Mouse (Mus musculus) kidney, embryonic 16.5 days (tissue): ENCODE measurements around the gene Itsn1. TPM values are rescaled to one million over a fixed set of nuclear protein-coding genes. Genes with fewer than 3 reads are reported as not detected.

Source experiments
- ATAC-seq: fragments of 200-750 bp; cut with Nextera tagmentation; 2 replicates; pipeline ENCODE4 v1.8.0; 2017; ENCODE audit warnings: moderate TSS enrichment; ENCODE audit not compliant: low FRiP score, low TSS enrichment
- H3K27ac ChIP-seq: fragments of 300-500 bp; sonication (generic); 2 replicates; pipeline ENCODE4 v1.5.1; 2014; ENCODE audit warnings: low read length
- H3K27me3 ChIP-seq: fragments of 300-500 bp; sonication (generic); 2 replicates; pipeline ENCODE4 v1.6.1; 2014; ENCODE audit warnings: low read length, control low read depth, mixed read lengths; ENCODE audit not compliant: insufficient read depth
- H3K36me3 ChIP-seq: fragments of 300-500 bp; sonication (generic); 2 replicates; pipeline ENCODE4 v1.6.1; 2014; ENCODE audit warnings: low read length, control low read depth, mixed read lengths; ENCODE audit not compliant: insufficient read depth
- H3K4me1 ChIP-seq: fragments of 300-500 bp; sonication (generic); 2 replicates; pipeline ENCODE4 v1.6.1; 2014; ENCODE audit warnings: low read length, control low read depth, mixed read lengths; ENCODE audit not compliant: insufficient read depth
- H3K4me2 ChIP-seq: fragments of 300-500 bp; sonication (generic); replicated peaks from 2 replicates; pipeline ENCODE4 v1.6.1; 2014; ENCODE audit warnings: low read depth, low read length
- H3K4me3 ChIP-seq: fragments of 300-500 bp; sonication (generic); 2 replicates; pipeline ENCODE4 v1.5.1; 2014; ENCODE audit warnings: mild to moderate bottlenecking, low read length
- H3K9ac ChIP-seq: fragments of 300-500 bp; sonication (generic); replicated peaks from 2 replicates; pipeline ENCODE4 v1.6.1; 2014; ENCODE audit warnings: low read length
- H3K9me3 ChIP-seq: fragments of 300-500 bp; sonication (generic); 2 replicates; pipeline ENCODE4 v1.6.1; 2016; ENCODE audit warnings: low read length, control low read depth
- WGBS: fragments of 180-500 bp; shearing (Covaris S2); extraction: QIAGEN DNeasy Blood & Tissue Kit; methylation state at CpG from one replicate; pipeline ENCODE4 v1.1.7; 2014; 5-methylcytosine and 5-hydroxymethylcytosine counted together
- polyA plus RNA-seq: library from polyadenylated mRNA; unstranded; fragments of >200 nt; fragmentation: Nextera tagmentation; extraction: Ambion mirVana; gene quantifications from 2 replicates; pipeline ENCODE4 v1.2.1, GENCODE M21; 2015

Itsn1 gene
- polyA plus RNA-seq, 1 experiment from 2014 or later, result 24.3 TPM

DNA sequence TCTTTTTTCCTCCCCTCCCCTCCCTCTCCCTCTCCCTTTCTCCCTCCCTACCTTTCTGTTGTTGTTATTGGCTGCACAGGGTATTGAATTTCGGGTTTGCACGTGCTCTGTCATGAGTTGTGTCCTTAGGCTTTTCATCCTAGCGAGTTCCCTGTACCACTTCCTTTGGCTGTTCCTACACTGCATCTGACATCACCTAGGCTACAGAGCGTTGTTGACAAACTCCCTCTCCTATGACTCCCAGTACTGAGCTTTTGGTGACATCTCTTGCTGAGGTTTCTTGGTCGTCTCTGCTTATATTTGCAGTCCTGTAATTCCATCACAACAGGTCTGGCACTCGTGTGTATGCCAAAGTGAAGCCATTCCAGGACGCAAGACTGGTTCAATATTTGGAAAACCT is 14.0 kb downstream of the Itsn1 start:
- H3K4me2 ChIP-seq, result no peak overlapping the region
- H3K4me3 ChIP-seq, result no peak overlapping the region
- no peak overlapping the region for H3K9ac ChIP-seq
- H3K27ac ChIP-seq, result no peak overlapping the region
- peaks cover 27% of the 10 kb centered on the region for H3K4me1 ChIP-seq
- no peak for ATAC-seq
- H3K27me3 ChIP-seq, result no peaks in the 10 kb centered on the region
- no peaks in the 10 kb centered on the region for H3K9me3 ChIP-seq
- no peaks in the 10 kb centered on the region for H3K36me3 ChIP-seq
- WGBS, result 57% methylated on average over 7 of the region's 7 CpGs

GRCm38 (mm10) chr16:91746101-91746950 is 17.2 kb downstream of the Itsn1 start:
- ATAC-seq, result peak; percentile 90
- H3K27ac ChIP-seq, result peak overlapping the region; percentile 22; the same call in 1 of the 2 replicates
- H3K4me1 ChIP-seq, result peaks cover 17% of the 10 kb centered on the region
- H3K36me3 ChIP-seq, result no peaks in the 10 kb centered on the region
- no peak overlapping the region for H3K4me3 ChIP-seq
- H3K4me2 ChIP-seq, result no peak overlapping the region
- H3K9me3 ChIP-seq, result no peaks in the 10 kb centered on the region
- H3K27me3 ChIP-seq, result no peaks in the 10 kb centered on the region
- 11% methylated on average over 14 of the region's 14 CpGs for WGBS
- H3K9ac ChIP-seq, result no peak overlapping the region

DNA sequence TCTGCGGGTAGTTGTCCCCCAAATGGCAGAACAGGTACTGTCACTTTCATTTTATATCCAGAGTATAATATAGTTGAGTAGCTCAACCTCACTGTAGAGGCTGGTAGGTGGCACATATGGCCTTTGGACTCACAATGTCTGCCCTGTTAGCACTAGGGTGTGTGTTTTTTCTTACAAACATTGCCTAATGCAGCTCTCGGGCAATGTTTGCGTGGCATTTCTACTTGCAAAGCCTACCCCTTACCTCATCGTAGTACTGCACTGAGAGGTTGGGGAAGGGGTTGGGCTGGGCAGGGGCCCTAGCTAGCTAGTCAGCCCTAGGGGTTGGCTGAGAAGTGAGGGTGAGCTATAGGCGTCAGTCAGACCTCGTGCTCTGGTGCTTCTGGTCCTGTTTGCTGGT is 18.5 kb downstream of the Itsn1 start:
- Histone ChIP-seq H3K36me3 (no peaks in the 10 kb centered on the region), H3K27me3 (no peaks in the 10 kb centered on the region), H3K27ac (no peak overlapping the region), H3K4me1 (peaks cover 24% of the 10 kb centered on the region), H3K9me3 (no peaks in the 10 kb centered on the region), H3K4me2 (no peak overlapping the region), H3K9ac (no peak overlapping the region), H3K4me3 (no peak overlapping the region)
- WGBS, result 82% methylated on average over 6 of the region's 6 CpGs
- no peak for ATAC-seq

- 53% methylated on average over 13 of the region's 13 CpGs for WGBS
- H3K27me3 ChIP-seq, result no peaks in the 10 kb centered on the region
- H3K27ac ChIP-seq, result no peak overlapping the region
- H3K4me1 ChIP-seq, result peaks cover 9% of the 10 kb centered on the region; the same call in 1 of the 2 replicates
- peak; percentile 71 for ATAC-seq
- H3K9ac ChIP-seq, result no peak overlapping the region
- no peak overlapping the region for H3K4me3 ChIP-seq
- H3K4me2 ChIP-seq, result no peak overlapping the region
- no peaks in the 10 kb centered on the region for H3K9me3 ChIP-seq
- H3K36me3 ChIP-seq, result no peaks in the 10 kb centered on the region
Measured at GRCm38 (mm10) chr16:91751644-91752385, 22.7 kb downstream of the Itsn1 start.

DNA sequence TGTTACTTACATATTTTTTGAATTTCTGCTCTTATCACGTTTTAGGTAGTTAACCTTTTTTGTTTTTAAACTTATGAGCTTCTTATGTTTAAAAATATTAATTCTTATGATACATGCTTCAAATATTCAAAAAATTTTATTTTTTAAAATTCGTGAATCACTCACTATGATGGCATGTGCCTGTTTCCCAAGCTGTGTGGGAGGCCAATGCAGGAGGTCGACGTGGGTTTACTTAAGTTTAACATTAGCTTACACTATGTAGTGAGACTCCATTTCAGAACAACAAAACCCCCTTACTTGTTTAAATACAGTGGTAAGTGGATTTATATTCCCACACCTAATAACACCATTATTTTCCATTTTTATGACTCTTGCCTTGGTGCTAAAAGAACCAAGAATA is 24.5 kb downstream of the Itsn1 start:
- Histone ChIP-seq H3K27me3 (no peaks in the 10 kb centered on the region), H3K27ac (no peak overlapping the region), H3K9ac (no peak overlapping the region), H3K9me3 (no peaks in the 10 kb centered on the region), H3K4me1 (peaks cover 9% of the 10 kb centered on the region; the same call in 1 of the 2 replicates), H3K4me2 (no peak overlapping the region), H3K4me3 (no peak overlapping the region), H3K36me3 (no peaks in the 10 kb centered on the region)
- WGBS, result 66% methylated on average over 4 of the region's 4 CpGs
- ATAC-seq, result no peak

DNA sequence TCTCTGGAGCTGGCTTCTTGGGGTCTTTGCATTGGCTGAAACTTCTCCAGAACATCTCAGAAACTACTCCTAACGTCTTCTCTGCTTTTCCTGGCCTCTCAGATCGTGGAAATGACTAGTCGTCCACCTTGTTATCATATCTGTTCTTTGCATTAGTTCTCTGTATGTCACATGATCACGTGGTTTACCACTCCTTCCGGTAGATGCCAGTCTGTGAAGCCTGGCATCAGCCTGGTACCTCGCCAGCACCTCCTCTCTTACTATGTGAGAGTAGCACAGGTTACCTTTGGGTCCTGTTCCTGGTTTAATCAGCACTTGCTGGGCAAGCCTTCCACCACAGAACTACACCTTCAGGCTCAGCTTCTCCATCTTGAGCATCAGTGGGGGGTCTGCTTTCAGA is 25.9 kb downstream of the Itsn1 start:
- Histone ChIP-seq H3K9me3 (no peaks in the 10 kb centered on the region), H3K27me3 (no peaks in the 10 kb centered on the region), H3K4me1 (peaks cover 13% of the 10 kb centered on the region; the same call in 1 of the 2 replicates), H3K36me3 (no peaks in the 10 kb centered on the region), H3K27ac (no peak overlapping the region), H3K4me3 (no peak overlapping the region), H3K9ac (no peak overlapping the region), H3K4me2 (no peak overlapping the region)
- no peak for ATAC-seq
- 88% methylated on average over 6 of the region's 6 CpGs for WGBS

DNA sequence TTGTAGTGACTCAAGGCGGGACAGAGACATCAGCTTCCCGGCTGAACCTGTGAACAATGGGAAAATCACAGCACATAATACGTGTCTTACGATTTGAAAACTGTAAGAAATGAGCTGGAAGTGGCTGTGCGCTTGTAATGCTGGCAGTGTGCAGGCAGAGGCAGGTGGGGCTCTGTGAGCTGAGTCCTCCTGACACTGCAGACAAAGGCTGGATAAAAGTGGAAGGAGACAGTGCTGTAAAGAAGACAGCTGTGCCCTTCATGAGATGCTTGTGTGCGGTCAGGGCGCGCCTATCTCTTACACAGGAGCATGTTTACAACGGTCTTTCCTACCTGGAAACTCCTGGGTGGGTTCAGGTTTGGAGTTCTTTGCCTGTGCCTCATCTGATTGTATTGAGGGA is 32.1 kb downstream of the Itsn1 start:
- Histone ChIP-seq H3K9me3 (no peaks in the 10 kb centered on the region), H3K36me3 (no peaks in the 10 kb centered on the region), H3K9ac (no peak overlapping the region), H3K27ac (no peak overlapping the region), H3K27me3 (no peaks in the 10 kb centered on the region), H3K4me2 (no peak overlapping the region), H3K4me1 (peaks cover 29% of the 10 kb centered on the region), H3K4me3 (no peak overlapping the region)
- WGBS, result 86% methylated on average over 9 of the region's 9 CpGs
- ATAC-seq, result no peak

- Histone ChIP-seq H3K27ac (no peak overlapping the region), H3K4me1 (peaks cover 32% of the 10 kb centered on the region), H3K27me3 (no peaks in the 10 kb centered on the region), H3K4me3 (no peak overlapping the region), H3K9ac (no peak overlapping the region), H3K4me2 (no peak overlapping the region), H3K9me3 (no peaks in the 10 kb centered on the region), H3K36me3 (no peaks in the 10 kb centered on the region)
- 71% methylated on average over 3 of the region's 3 CpGs for WGBS
- no peak for ATAC-seq
Measured at GRCm38 (mm10) chr16:91761761-91762160, 32.7 kb downstream of the Itsn1 start.

- Histone ChIP-seq H3K27ac (no peak overlapping the region), H3K4me2 (no peak overlapping the region), H3K9me3 (no peaks in the 10 kb centered on the region), H3K36me3 (no peaks in the 10 kb centered on the region), H3K4me3 (no peak overlapping the region), H3K4me1 (peaks cover 33% of the 10 kb centered on the region), H3K9ac (no peak overlapping the region), H3K27me3 (no peaks in the 10 kb centered on the region)
- no peak for ATAC-seq
- WGBS, result 54% methylated on average over 7 of the region's 7 CpGs
Measured at GRCm38 (mm10) chr16:91762476-91762875, 33.4 kb downstream of the Itsn1 start.

DNA sequence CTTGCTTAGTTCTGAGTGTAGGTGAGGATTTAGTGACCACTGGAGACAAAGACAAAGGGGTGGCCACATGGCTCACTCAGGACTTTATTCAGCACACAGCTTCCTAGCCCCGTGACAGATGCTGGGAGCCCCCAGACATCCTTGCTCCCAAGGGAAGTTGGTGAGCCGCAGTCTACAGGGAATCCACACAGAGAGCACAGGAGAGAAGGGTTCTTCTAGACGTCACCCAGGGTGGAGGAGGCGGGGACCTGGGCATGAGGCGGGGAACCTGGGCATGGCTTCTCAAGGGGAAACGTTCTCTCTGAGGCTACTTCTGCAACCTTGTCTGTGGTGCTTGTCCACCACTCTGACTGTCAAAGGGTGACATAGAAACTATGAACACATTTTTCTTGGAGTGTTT is 34.9 kb downstream of the Itsn1 start:
- H3K4me3 ChIP-seq, result no peak overlapping the region
- WGBS, result 64% methylated on average over 6 of the region's 6 CpGs
- H3K36me3 ChIP-seq, result no peaks in the 10 kb centered on the region
- no peaks in the 10 kb centered on the region for H3K9me3 ChIP-seq
- H3K9ac ChIP-seq, result no peak overlapping the region
- H3K27me3 ChIP-seq, result no peaks in the 10 kb centered on the region
- no peak overlapping the region for H3K4me2 ChIP-seq
- no peak for ATAC-seq
- H3K27ac ChIP-seq, result no peak overlapping the region
- H3K4me1 ChIP-seq, result peaks cover 33% of the 10 kb centered on the region
